Mouse (Mus musculus) gastrocnemius, postnatal 4 days (tissue): ENCODE data around the gene Ubash3b. TPM values are rescaled to one million over a fixed set of nuclear protein-coding genes. Genes with fewer than 3 reads are reported as not detected.

Experiments used
- DNase-seq, 2 experiments: peaks; one replicate each; pipeline ENCODE4 v3.0.0; 2021 to 2022; ENCODE audit warnings: low spot score in 2 of 2, mixed read lengths in 2 of 2
- total RNA-seq, 2 experiments: library from RNA; stranded (reverse); gene quantifications; 2 replicates each; pipeline ENCODE4 v1.2.3; 2021

The Ubash3b gene
- total RNA-seq, 2 experiments from 2014 or later = 5.3 to 5.6 TPM

- no peak for DNase-seq
These were observed 22.3 kb downstream of the Ubash3b start for GRCm38 (mm10) chr9:41138987-41139808.

GRCm38 (mm10) chr9:41136691-41137467 lies 24.6 kb downstream of the Ubash3b start:
- DNase-seq = no peak

GRCm38 (mm10) chr9:41136273-41136672 lies 25.2 kb downstream of the Ubash3b start:
- no peak for DNase-seq

- DNase-seq = no peak
These were observed 26.6 kb downstream of the Ubash3b start for GRCm38 (mm10) chr9:41134907-41135306.

- no peak for DNase-seq
These were observed 30.9 kb downstream of the Ubash3b start for GRCm38 (mm10) chr9:41130563-41130962.

GRCm38 (mm10) chr9:41129802-41130480 lies 31.6 kb downstream of the Ubash3b start:
- no peak for DNase-seq

- no peak for DNase-seq
These were observed 32.2 kb downstream of the Ubash3b start for GRCm38 (mm10) chr9:41129273-41129672.

- DNase-seq = no peak
These were observed 34.8 kb downstream of the Ubash3b start for GRCm38 (mm10) chr9:41126723-41127122.

GRCm38 (mm10) chr9:41124305-41124704 lies 37.2 kb downstream of the Ubash3b start:
- DNase-seq = no peak

GRCm38 (mm10) chr9:41122390-41123110 lies 38.9 kb downstream of the Ubash3b start:
- DNase-seq = peak; percentile 30 to 58

- DNase-seq = no peak
These were observed 39.7 kb downstream of the Ubash3b start for GRCm38 (mm10) chr9:41121701-41122354.

GRCm38 (mm10) chr9:41119958-41120357 lies 41.5 kb downstream of the Ubash3b start:
- no peak for DNase-seq

GRCm38 (mm10) chr9:41118065-41118464 lies 43.4 kb downstream of the Ubash3b start:
- DNase-seq = no peak

- no peak for DNase-seq
These were observed 45.4 kb downstream of the Ubash3b start for GRCm38 (mm10) chr9:41116126-41116525.

GRCm38 (mm10) chr9:41114367-41114766 lies 47.1 kb downstream of the Ubash3b start:
- DNase-seq = no peak

- no peak for DNase-seq
These were observed 51.7 kb downstream of the Ubash3b start for GRCm38 (mm10) chr9:41109749-41110148.

GRCm38 (mm10) chr9:41108324-41109180 lies 52.9 kb downstream of the Ubash3b start:
- peak in 1 of 2 experiments; percentile 50 for DNase-seq

- no peak for DNase-seq
These were observed 56.3 kb downstream of the Ubash3b start for GRCm38 (mm10) chr9:41105201-41105643.

- no peak for DNase-seq
These were observed 57.8 kb downstream of the Ubash3b start for GRCm38 (mm10) chr9:41103722-41104121.
